Mouse (Mus musculus) heart, postnatal 14 days (tissue): ENCODE data around the gene Naa25. TPM values are rescaled to one million over a fixed set of nuclear protein-coding genes. Genes with fewer than 3 reads are reported as not detected.

Experiments used
- DNase-seq, 2 experiments: peaks; one replicate each; pipeline ENCODE4 v3.0.0; 2021 to 2022
- intact Hi-C: fragments of 180-260 bp; cut with DNase I; formaldehyde crosslinking; loops from one replicate; pipeline ENCODE4 v1.15.1; 2025
- long read RNA-seq, 2 experiments: library from polyadenylated mRNA; stranded (forward); transcript quantifications; one replicate each; pipeline ENCODE4 v2.0.0; 2021
- total RNA-seq, 2 experiments: library from RNA; stranded (reverse); gene quantifications; 2 replicates each; pipeline ENCODE4 v1.2.3; 2021

The Naa25 gene
- 10 to 100 TPM; 20.6 to 21.5 TPM for total RNA-seq
- long read RNA-seq, experiment 1, full-length matches to known transcripts = 22 of 30 reads
- long read RNA-seq, experiment 1, partial matches to known transcripts = 3 of 30 reads
- long read RNA-seq, experiment 1, other reads (novel, unspliced or antisense) = 5 of 30 reads
- long read RNA-seq, experiment 2, full-length matches to known transcripts = 15 of 29 reads
- long read RNA-seq, experiment 2, partial matches to known transcripts = 5 of 29 reads
- long read RNA-seq, experiment 2, other reads (novel, unspliced or antisense) = 9 of 29 reads

- intact Hi-C loops = loop anchor here (1.0 to 2.0 kb wide), 2 partner anchors 11 to 53 kb away; partner anchors contain the start of gene Tmem116
- peak; percentile 97 for DNase-seq
Measured at GRCm38 (mm10) chr5:121397187-121398145, at the start of gene Naa25. Gene Naa25, plus strand, starts transcription at chr5:121397936.

GRCm38 (mm10) chr5:121359229-121359628, 38.5 kb upstream of the Naa25 start:
- intact Hi-C loops = no loop called here

GRCm38 (mm10) chr5:121361696-121362095, 36.0 kb upstream of the Naa25 start:
- DNase-seq = no peak
- intact Hi-C loops = no loop called here

More at GRCm38 (mm10) chr5:121359229-121359628, 38.5 kb upstream of the Naa25 start:
- no peak for DNase-seq

GRCm38 (mm10) chr5:121363441-121363840, 34.3 kb upstream of the Naa25 start:
- DNase-seq = no peak
- intact Hi-C loops = no loop called here

GRCm38 (mm10) chr5:121366449-121367225, 31.1 kb upstream of the Naa25 start:
- intact Hi-C loops = no loop called here
- no peak for DNase-seq

GRCm38 (mm10) chr5:121367255-121367654, 30.5 kb upstream of the Naa25 start:
- intact Hi-C loops = no loop called here
- DNase-seq = no peak

- intact Hi-C loops = no loop called here
- DNase-seq = no peak
Measured at GRCm38 (mm10) chr5:121371712-121372111, 26.0 kb upstream of the Naa25 start.

GRCm38 (mm10) chr5:121374790-121375189, 22.9 kb upstream of the Naa25 start:
- intact Hi-C loops = loop anchor here (5.0 kb wide), 1 partner anchor 162 kb away; no protein-coding TSS in a partner anchor
- no peak for DNase-seq

GRCm38 (mm10) chr5:121376972-121377371, 20.8 kb upstream of the Naa25 start:
- DNase-seq = peak in 1 of 2 experiments; percentile 67
- intact Hi-C loops = loop anchor here (5.0 kb wide), 1 partner anchor 165 kb away; no protein-coding TSS in a partner anchor

GRCm38 (mm10) chr5:121378678-121379256, 19.0 kb upstream of the Naa25 start:
- no peak for DNase-seq
- intact Hi-C loops = loop anchor here (5.0 kb wide), 1 partner anchor 166 kb away; no protein-coding TSS in a partner anchor

GRCm38 (mm10) chr5:121380692-121381091, 17.0 kb upstream of the Naa25 start:
- intact Hi-C loops = no loop called here
- DNase-seq = no peak

GRCm38 (mm10) chr5:121383857-121384756, 13.6 kb upstream of the Naa25 start:
- intact Hi-C loops = no loop called here

GRCm38 (mm10) chr5:121384757-121385460, 12.8 kb upstream of the Naa25 start:
- DNase-seq = no peak
- intact Hi-C loops = no loop called here

More at GRCm38 (mm10) chr5:121383857-121384756, 13.6 kb upstream of the Naa25 start:
- DNase-seq = no peak

GRCm38 (mm10) chr5:121385461-121386119, 12.1 kb upstream of the Naa25 start, which contains the start of gene Trafd1:
Gene Trafd1, minus strand, starts transcription at chr5:121385632.
- DNase-seq = peak; percentile 96 to 97
- intact Hi-C loops = loop anchor here (1.0 kb wide), 1 partner anchor 12 kb away; the partner anchor contains the start of gene Naa25

GRCm38 (mm10) chr5:121386120-121386909, 11.4 kb upstream of the Naa25 start:
- intact Hi-C loops = loop anchor here (1.0 kb wide), 1 partner anchor 11 kb away; the partner anchor contains the start of gene Naa25
- no peak for DNase-seq

- intact Hi-C loops = no loop called here
- DNase-seq = peak; percentile 42 to 48
Measured at GRCm38 (mm10) chr5:121387126-121387525, 10.6 kb upstream of the Naa25 start.

- intact Hi-C loops = no loop called here
- no peak for DNase-seq
Measured at GRCm38 (mm10) chr5:121389106-121389505, 8.6 kb upstream of the Naa25 start.
